Mouse (Mus musculus): ENCODE results near the gene Adora1. TPM values are rescaled to one million over a fixed set of nuclear protein-coding genes. Genes with fewer than 3 reads are reported as not detected.

The Adora1 gene
- total RNA-seq, 4 experiments from 2014 or later: 0.19 to 0.97 (median 0.69) TPM

DNA sequence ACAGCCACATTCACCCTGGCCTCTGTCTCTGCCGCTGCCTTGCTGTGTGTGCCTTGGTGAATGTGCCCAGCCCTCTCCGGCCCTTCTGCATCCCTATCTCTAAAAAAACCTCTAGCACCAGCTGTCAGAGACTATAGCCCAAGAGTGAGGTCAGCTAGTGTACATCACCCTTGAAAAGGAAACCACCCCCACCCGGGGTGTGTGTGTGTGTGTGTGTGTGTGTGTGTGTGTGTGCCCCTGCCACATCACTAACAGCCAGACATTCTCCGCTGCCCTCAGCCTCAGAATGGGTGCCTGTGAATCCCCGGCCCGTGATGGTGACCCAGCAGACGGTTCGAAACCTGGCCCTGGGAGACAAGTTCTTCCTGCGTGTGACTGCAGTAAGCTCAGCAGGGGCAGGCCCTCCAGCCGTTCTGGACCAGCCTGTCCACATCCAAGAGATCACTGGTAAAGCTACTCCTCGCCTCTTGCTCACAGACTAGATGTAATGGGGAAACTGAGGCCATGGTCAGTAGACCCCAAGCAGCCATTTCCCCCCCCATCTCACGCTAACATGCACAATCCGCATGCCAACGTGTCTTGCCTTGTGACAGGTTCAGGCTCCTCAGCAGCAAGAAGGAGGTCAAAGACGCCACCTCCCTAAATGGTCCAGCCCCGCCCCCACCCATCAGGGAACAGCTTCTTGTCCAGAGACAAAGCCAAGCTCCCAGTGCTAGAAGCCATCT lies 40.8 kb downstream of the Adora1 start:
- DNase-seq (ENCODE audit: low spot score in 2 of 2): peak in 1 of 2 experiments; percentile 25

GRCm38 (mm10) chr1:134193674-134194197 lies 41.5 kb downstream of the Adora1 start:
- DNase-seq (ENCODE audit: low spot score in 2 of 2): peak in 1 of 2 experiments; percentile 23

GRCm38 (mm10) chr1:134193126-134193525 lies 42.1 kb downstream of the Adora1 start, which contains the start of gene Mybph:
Gene Mybph (plus strand): TSS chr1:134193448.
- peak; percentile 45 to 66 for DNase-seq (ENCODE audit: low spot score in 2 of 2)

GRCm38 (mm10) chr1:134192024-134192423 lies 43.2 kb downstream of the Adora1 start:
- no peak for DNase-seq (ENCODE audit: low spot score in 2 of 2)

GRCm38 (mm10) chr1:134191192-134191591 lies 44.0 kb downstream of the Adora1 start:
- DNase-seq (ENCODE audit: low spot score in 2 of 2): peak in 1 of 2 experiments; percentile 47

GRCm38 (mm10) chr1:134188989-134189729 lies 46.1 kb downstream of the Adora1 start:
- DNase-seq (ENCODE audit: low spot score in 2 of 2): no peak

- DNase-seq (ENCODE audit: low spot score in 2 of 2): no peak
These were observed 47.0 kb downstream of the Adora1 start for GRCm38 (mm10) chr1:134188217-134188616.

GRCm38 (mm10) chr1:134184089-134184488 lies 51.1 kb downstream of the Adora1 start:
- no peak for DNase-seq (ENCODE audit: low spot score in 2 of 2)

- peak in 1 of 2 experiments; percentile 16 for DNase-seq (ENCODE audit: low spot score in 2 of 2)
These were observed 53.2 kb downstream of the Adora1 start, which contains the start of gene Chil1 for GRCm38 (mm10) chr1:134182025-134182424. Gene Chil1 (plus strand): TSS chr1:134182176.

GRCm38 (mm10) chr1:134177976-134178375 lies 57.3 kb downstream of the Adora1 start:
- no peak for DNase-seq (ENCODE audit: low spot score in 2 of 2)

- DNase-seq (ENCODE audit: low spot score in 2 of 2): no peak
These were observed 62.1 kb downstream of the Adora1 start for GRCm38 (mm10) chr1:134173081-134173480.

GRCm38 (mm10) chr1:134168985-134169697 lies 66.1 kb downstream of the Adora1 start:
- no peak for DNase-seq (ENCODE audit: low spot score in 2 of 2)

DNA sequence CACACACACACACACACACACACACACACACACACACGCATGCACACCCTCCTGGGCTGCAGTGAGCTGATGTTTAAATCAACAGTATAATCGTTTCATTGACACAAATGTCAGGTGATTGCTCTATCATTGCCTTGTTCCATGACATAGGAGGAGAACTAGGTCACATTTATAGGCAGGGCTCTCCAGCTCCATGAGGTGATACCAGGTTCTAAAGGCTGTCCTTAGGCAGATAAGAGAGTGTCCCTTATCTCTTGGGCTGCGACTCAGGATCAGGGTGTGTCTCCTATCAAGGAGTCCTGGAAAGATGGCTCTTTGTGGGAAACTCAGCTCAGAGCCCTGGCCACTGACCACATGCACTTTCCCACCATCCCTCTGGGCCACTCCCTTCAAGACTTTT lies 66.7 kb downstream of the Adora1 start:
- DNase-seq (ENCODE audit: low spot score in 2 of 2): no peak

DNA sequence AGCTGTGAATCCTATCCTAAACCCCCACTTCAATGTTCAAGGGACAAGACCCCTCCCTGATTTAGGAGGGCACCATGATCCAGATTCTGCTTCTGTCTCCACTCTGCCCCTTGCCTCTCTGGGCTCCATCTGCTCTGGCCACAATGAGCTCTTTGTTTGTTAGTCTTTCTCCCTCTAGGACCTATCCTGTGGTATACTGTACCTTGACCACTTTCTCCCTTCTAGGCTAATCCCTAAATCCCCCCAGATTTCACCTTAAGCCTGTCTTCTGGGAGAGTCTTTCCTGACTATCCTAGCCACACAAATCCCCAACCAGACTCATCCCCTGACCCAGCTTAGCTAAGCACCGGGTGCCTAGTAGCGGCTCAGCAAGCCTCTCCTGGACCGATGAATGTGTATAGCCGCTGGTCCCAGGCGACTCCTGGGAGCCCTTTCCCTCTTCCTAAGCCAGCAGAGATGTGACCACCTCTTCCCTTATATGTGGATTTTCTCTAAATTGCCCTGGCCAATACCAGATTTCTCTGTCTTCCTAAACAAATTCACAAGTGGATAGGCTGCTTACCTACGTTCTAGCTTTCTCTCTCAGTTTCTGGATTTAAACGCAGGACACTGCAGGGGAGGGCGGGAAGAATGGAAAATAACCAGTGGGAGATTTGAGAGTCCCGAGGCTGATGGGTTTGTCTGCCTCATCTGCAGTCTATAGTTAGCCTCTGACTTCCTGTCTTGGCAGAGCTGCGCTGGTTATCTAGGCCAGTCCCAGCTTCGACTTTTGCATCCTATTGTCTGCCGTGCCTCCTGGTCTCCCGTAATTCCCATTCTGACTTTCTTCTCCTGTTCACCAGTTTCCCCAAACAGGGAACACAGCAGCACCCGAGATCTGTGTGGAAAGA lies 67.6 kb downstream of the Adora1 start:
- DNase-seq (ENCODE audit: low spot score in 2 of 2): peak in 1 of 2 experiments; percentile 27

DNA sequence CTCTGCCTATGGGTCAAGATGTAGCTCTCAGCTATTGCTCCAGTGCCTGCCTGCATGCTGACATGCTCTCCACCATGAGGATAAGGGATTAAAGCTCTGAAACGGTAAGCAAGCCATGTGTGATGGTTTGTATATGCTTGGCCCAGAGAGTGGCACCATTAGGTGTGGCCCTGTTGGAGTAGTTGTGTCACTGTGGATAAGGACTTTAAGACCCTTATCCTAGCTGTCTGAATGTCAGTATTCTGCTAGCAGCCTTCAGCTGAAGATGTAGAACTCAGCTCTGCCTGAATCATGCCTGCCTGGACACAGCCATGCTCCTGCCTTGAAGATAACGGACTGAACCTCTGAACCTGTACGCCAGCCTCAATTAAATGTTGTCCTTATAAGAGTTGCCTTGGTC lies 68.7 kb downstream of the Adora1 start:
- no peak for DNase-seq (ENCODE audit: low spot score in 2 of 2)

- DNase-seq (ENCODE audit: low spot score in 2 of 2): no peak
These were observed 70.8 kb downstream of the Adora1 start for GRCm38 (mm10) chr1:134164454-134164853.

GRCm38 (mm10) chr1:134163476-134163875 lies 71.8 kb downstream of the Adora1 start:
- no peak for DNase-seq (ENCODE audit: low spot score in 2 of 2)

- no peak for DNase-seq (ENCODE audit: low spot score in 2 of 2)
These were observed 72.6 kb downstream of the Adora1 start for GRCm38 (mm10) chr1:134162510-134163225.

GRCm38 (mm10) chr1:134161399-134161798 lies 73.8 kb downstream of the Adora1 start:
- DNase-seq (ENCODE audit: low spot score in 2 of 2): no peak

GRCm38 (mm10) chr1:134160404-134160803 lies 74.8 kb downstream of the Adora1 start:
- DNase-seq (ENCODE audit: low spot score in 2 of 2): no peak
